Mouse (Mus musculus): ENCODE results near the gene Slc6a5. TPM values are rescaled to one million over a fixed set of nuclear protein-coding genes. Genes with fewer than 3 reads are reported as not detected.

Slc6a5 gene
- total RNA-seq, 2 experiments from 2014 or later, result 0.02 TPM; not detected in 1

DNA sequence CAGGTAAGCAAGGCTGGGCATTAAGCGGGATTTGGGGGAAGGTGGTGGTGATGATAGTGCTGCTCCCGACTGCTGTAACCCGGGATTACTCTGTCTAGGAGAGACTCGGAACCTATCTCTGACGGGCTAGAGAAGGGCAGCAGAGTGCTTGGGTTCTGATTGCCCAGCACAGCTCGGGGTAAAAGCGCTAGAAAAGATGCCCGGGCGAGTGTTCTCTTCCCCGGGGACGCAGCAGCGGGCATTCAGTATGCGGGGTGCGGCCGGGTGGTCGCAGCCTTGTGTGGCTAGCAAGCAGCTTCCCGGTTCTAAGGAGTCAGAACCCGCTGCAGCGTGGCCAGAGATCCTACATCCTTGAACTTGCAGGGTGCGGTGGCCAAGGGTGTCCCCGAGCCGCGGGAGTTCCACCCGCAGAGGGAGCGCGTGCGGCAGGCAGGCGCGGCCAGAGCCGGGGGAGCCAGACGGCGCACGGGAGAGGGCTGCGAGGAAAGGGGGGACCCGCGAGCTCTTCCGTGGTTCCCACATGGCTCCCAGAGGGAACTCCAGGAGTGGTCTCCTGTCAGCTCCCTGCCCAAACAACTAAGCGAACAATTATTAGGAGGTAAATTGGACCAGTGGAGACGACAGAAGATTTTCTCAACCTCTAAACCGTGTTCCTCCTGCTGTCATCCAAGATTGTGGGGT is 65.6 kb downstream of the Slc6a5 start:
- no peak for DNase-seq (ENCODE audit: low spot score in 2 of 2)

DNA sequence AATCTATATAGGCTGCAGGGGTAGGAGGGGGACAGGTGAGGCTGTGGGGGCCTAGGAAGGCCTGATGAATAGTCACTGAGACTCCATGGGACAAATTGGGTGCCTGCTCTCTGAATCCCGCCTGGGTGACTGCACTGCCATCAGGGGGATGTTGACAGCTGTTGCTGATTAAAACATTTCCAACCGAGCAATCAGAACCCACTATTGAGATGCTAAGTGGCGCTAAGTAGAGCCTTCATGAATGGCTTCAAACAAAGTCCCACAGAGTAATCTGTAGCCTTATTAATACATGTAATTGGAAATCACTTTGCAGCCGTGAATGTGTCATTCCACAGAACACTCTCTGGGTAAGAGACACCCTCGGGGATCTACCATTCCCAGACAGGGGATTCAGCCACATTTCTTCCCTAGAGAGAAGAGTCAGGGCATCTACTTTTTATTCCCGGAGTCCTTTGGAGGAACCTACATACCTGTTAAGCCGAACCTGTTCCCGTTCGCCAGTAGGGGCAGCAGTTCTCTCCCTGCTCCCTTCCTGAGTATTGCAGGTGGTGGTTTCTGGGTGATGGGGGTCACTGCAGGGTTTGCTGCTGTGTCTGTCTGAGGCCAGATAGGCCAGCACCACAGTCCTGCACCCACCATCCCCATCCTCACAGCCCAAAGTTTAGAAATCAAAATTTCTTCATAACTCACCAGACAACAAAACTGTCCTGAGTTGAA is 71.7 kb downstream of the Slc6a5 start:
- no peak for DNase-seq (ENCODE audit: low spot score in 2 of 2)

- no peak for DNase-seq (ENCODE audit: low spot score in 2 of 2)
Measured at GRCm38 (mm10) chr7:49984698-49985097, 74.8 kb downstream of the Slc6a5 start.

DNA sequence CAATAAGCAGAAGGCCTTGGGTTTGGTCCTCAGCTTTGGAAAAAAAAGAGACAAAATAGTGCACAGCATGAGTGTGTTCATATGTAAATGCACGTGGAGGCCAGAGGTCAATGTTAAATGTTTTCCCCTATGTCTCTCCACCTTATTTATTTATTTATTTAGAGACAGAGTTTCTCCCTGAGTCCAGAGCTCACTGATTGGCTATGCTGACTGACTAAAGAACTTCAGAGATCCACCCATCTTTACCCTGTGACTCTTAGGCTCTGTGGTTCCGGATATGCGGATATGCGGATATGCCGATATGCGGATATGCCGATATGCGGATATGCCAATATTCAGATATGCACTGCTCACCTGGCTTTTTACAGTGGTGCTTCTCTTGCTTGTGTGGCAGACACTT is 76.0 kb downstream of the Slc6a5 start:
- DNase-seq (ENCODE audit: low spot score in 2 of 2), result no peak

DNA sequence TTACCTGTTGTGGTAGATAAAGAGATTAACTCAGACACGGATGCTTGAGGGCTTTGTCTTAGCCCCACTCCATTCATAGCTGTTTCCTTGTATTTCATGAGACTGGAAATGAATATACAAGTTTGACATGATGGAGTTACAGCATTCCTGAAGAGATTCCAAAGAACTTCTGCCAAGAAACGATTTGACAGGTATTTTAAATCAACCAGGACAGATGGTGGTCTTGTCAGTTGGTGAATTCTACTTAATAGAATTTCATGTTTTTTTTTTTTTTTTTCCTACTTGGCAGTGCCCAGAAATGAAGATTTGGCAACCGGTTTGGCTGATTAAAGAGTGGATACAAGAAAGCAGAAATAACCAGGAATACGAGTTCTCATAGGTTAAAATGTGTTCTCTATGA is 89.4 kb downstream of the Slc6a5 start:
- no peak for DNase-seq (ENCODE audit: low spot score in 2 of 2)

GRCm38 (mm10) chr7:50005268-50005667 is 95.3 kb downstream of the Slc6a5 start:
- no peak for DNase-seq (ENCODE audit: low spot score in 2 of 2)

Other genes starting within 250 kb of the Slc6a5 start
- 1 to 10 TPM; 2.6 TPM for gene Htatip2, start 151.0 kb upstream of the Slc6a5 start, total RNA-seq (2021)
- 10 to 100 TPM; 20.0 TPM for gene Prmt3, start 131.8 kb upstream of the Slc6a5 start, total RNA-seq (2021)
- gene Nell1, start 64.7 kb downstream of the Slc6a5 start, total RNA-seq (2021), result under 1 TPM; 0.15 to 0.52 TPM